Mouse (Mus musculus): ENCODE results near the gene Dbf4.

- TF ChIP-seq CTCF (IDR thresholded peaks at IDR 0.05; ENCODE audit: low read depth) (no peak), EP300 (optimal IDR thresholded peaks at IDR 0.05) (no peak)
Measured at GRCm38 (mm10) chr5:8374297-8374906, 48.1 kb downstream of the Dbf4 start.
